Mouse (Mus musculus) T-cell, adult 2 months (primary cell): ENCODE measurements around the gene Rab36.

Experiments
- DNase-seq: peaks from one replicate; pipeline ENCODE4 v3.0.0; 2022; ENCODE audit warnings: low spot score

Gene Rab36

GRCm38 (mm10) chr10:75070281-75070976 is 33.6 kb downstream of the Rab36 start:
- DNase-seq: no peak

- no peak for DNase-seq
Measured at GRCm38 (mm10) chr10:75075665-75076064, 38.8 kb downstream of the Rab36 start.

- DNase-seq: no peak
Measured at GRCm38 (mm10) chr10:75078174-75079128, 41.6 kb downstream of the Rab36 start.

- no peak for DNase-seq
Measured at GRCm38 (mm10) chr10:75085330-75085729, 48.5 kb downstream of the Rab36 start.

- no peak for DNase-seq
Measured at GRCm38 (mm10) chr10:75088471-75088870, 51.6 kb downstream of the Rab36 start.

- no peak for DNase-seq
Measured at GRCm38 (mm10) chr10:75091478-75092152, 54.8 kb downstream of the Rab36 start.

GRCm38 (mm10) chr10:75093252-75093987 is 56.6 kb downstream of the Rab36 start:
- DNase-seq: no peak

- no peak for DNase-seq
Measured at GRCm38 (mm10) chr10:75094338-75094737, 57.5 kb downstream of the Rab36 start.

GRCm38 (mm10) chr10:75095216-75095615 is 58.4 kb downstream of the Rab36 start:
- no peak for DNase-seq

GRCm38 (mm10) chr10:75098446-75099183 is 61.8 kb downstream of the Rab36 start:
- no peak for DNase-seq

GRCm38 (mm10) chr10:75100298-75100697 is 63.4 kb downstream of the Rab36 start:
- no peak for DNase-seq

- no peak for DNase-seq
Measured at GRCm38 (mm10) chr10:75103502-75103901, 66.6 kb downstream of the Rab36 start.
